Mouse (Mus musculus): ENCODE data around the gene Rufy2.

The Rufy2 gene

GRCm38 (mm10) chr10:62980039-62980954 is at the start of gene Rufy2:
Rufy2 (plus strand) TSS chr10:62980223.
- DNase-seq = peak; percentile 91

GRCm38 (mm10) chr10:62932381-62932780 is 47.6 kb upstream of the Rufy2 start:
- DNase-seq = no peak

DNA sequence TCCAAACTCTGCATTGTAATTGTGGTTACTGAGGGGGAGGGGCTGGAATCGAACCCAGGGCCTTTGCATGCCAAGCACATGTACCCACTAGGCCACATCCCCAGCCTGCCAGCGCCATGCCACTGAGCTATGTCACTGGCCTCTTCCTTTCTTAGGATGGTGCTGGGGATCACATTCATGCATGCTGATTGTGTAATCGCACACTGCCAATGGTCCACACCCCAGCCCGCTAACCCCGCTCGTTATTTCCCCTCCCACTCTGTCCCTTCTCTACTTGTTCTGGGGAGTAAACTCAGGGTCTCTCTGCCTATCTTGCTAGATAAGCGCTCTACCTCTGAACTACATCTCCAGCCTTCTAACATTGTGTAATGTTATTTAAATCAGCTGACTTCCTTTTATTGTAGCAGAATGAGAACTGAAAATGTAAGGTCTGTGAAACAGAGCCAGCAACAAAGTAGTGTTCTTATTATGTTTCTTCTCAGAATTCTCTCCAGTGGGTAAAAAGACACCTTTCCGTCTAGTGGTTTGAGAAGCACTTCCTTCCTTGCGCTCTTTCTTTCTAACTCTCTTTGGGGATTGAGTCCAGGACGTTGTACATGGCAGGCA is 34.9 kb upstream of the Rufy2 start:
- DNase-seq = no peak

DNA sequence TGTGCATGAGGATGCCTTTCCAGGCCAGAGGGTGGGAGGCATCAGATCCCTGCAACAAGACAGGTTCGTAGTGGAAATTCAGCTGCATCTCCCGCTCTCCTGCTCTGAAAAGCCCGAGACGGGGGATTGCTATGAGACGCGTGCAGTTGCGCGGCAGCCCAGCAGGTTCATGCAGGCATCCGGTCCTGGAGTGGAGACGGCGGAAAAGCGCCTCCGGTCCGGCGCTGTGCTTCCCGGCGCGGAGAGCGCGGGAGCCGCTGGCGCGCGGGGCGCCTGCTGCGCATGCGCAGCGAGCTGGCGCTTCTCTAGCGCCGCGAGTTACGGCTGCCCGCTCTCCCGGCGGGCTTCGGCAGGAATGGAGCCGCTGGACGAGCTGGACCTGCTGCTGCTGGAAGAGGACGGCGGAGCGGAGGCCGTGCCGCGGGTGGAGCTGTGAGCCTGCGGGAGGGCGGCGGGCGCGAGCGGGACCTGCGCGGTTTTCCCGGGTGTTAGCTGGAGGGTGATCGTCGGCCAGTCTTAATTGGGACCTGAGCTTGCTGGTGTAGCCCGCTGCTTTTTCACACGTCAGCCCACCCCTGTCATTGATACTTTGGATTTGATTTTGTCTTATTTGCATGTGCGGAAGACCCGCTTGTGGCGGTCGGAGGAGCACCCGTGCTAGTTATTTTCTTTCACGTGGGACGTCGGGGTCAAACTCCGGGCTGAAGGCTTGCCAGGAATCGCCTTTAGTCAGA is 33.1 kb upstream of the Rufy2 start, which contains the start of gene Dna2:
Gene Dna2, plus strand, starts transcription at position 289 of the 734 bp plus-strand sequence.
- DNase-seq = peak; percentile 77

DNA sequence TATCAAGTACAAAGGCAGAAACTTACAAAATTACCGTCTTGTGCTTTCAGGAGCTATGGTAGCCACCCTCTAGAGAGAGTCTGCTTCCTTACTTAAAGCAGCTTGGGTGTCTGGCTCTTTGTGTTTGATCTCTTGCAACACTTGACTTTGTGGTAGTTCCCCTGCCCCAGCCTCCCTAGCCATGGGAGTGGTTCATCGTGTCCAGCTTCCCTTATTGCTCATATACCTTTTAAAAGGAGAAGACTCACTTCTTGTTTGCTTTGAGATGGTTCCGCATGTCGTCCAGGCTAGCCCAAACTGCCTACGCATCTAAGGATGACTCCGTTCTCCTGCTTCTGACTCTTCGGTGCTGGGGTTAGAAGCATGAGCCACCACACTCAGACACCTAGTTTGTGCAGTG is 31.5 kb upstream of the Rufy2 start:
- no peak for DNase-seq

GRCm38 (mm10) chr10:62963956-62964355 is 16.1 kb upstream of the Rufy2 start:
- DNase-seq = no peak

GRCm38 (mm10) chr10:62965796-62966195 is 14.2 kb upstream of the Rufy2 start:
- DNase-seq = no peak

DNA sequence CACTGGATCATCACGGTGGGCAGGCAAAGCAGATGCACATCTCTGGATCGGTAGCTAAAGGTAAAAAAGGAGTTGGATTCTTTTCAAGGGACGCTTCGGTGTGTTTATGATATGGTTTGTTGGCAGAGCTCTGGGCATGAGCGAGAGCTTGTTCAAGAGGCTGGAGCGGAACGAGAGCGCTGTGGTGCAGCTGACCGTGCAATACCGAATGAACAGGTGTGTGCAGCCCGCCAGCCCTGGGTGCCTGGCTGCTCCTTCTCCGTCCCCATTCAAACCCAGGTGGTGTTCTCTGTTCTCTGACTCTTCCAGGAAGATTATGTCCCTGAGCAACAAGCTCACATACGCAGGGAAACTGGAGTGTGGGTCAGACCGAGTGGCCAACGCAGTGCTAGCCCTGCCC is 13.7 kb upstream of the Rufy2 start:
- DNase-seq = no peak

- peak; percentile 19 for DNase-seq
Measured at GRCm38 (mm10) chr10:62971821-62972220, 8.2 kb upstream of the Rufy2 start.

DNA sequence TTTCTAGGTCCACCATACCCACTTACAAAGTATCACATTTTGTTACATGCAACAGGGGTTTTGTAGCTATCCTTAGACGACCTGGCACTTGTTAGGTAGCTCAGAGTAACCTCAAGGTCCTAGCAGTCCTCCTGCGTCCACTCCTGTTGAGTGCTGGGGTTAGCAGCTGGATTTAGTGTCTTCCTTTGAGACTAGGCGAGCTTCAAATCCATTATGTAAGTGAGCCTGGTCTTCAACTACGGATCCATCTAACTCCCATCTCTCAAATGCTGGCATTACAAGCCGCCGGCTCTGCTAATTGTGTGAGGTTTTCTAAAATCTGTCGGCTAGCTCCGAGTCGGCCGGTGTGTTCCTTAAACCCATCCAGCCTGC is 370 bp upstream of the Rufy2 start:
- no peak for DNase-seq

GRCm38 (mm10) chr10:62984072-62984471 is 4.0 kb downstream of the Rufy2 start:
- DNase-seq = no peak

GRCm38 (mm10) chr10:62984495-62984894 is 4.5 kb downstream of the Rufy2 start:
- DNase-seq = no peak

DNA sequence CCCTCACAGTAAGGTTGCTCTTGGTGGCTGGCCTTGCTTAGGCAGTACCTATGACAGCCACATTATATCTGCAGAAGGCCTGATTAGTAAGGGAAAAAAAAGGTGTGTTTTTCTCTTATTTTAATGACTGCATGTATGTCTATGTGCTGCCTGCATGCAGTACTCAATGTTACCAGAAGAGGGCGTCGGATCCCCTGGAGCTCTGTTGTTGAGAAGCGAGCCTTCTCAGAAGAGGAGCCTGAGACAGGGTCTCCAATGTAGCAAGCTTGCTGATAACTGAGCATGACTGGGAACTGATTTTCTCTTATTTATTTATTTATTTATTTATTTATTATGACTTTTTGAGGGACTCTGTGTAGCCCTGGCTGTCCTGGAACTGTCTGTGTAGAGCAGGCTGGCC is 7.3 kb downstream of the Rufy2 start:
- DNase-seq = no peak

DNA sequence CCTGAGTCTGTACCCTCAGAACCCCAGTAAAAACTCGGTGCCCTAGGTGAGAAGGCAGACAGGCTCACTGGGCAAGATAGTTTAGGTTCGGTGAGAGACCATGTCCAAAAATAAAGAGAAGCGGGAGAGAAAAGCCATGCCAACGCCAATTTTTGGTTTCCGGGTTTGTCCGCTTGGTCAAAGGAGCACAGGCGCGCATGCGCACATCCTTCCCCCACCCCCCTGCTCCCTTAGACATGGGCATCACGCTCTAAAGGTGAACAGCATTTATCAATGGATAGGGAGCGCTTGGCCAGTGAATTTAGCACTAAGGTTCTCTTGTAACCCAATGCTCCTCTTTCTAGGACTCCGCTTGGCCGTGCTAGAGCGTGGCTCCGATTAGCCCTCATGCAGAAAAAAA is 10.6 kb downstream of the Rufy2 start:
- DNase-seq = no peak

DNA sequence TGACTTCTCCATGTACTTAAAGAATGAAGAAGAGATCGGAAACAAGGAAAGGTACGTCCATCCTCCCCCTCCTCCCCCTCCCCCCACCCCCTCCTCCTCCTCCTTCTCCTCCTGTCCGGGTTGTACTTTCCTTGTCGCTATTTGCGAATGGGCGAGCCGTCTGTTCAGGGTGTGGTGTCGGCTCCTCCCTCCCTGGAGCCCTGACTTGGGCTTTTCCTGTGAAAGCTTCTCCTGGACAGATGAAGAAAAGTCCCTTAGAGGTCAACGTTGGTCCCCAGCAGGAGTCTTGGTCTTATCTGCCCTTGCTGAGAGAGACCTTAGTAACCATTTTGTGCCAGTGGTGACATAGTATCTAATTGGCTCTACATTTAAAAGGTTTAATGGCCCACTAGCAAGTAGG is 14.0 kb downstream of the Rufy2 start:
- no peak for DNase-seq

DNA sequence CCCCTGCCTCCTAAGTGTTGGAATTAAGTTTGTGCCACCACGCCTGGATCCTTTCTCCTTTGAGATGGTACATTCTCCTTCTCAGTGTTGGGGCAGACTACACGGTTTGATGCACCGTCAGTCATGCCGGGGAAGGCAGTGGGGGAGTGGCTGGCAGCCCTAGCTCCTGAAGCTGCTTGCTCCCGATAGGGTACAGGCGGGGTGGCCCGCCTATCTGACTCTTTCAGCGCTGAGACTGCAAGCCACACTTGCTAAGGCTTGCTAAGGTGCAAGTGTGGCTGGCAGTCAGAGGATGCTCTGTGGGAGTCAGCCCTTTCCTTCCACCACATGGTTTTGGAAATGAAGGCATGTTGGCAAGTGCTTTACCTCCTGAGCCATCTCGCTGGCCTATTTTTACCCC is 20.6 kb downstream of the Rufy2 start:
- peak; percentile 32 for DNase-seq

GRCm38 (mm10) chr10:63003252-63003651 is 23.2 kb downstream of the Rufy2 start:
- DNase-seq = no peak

DNA sequence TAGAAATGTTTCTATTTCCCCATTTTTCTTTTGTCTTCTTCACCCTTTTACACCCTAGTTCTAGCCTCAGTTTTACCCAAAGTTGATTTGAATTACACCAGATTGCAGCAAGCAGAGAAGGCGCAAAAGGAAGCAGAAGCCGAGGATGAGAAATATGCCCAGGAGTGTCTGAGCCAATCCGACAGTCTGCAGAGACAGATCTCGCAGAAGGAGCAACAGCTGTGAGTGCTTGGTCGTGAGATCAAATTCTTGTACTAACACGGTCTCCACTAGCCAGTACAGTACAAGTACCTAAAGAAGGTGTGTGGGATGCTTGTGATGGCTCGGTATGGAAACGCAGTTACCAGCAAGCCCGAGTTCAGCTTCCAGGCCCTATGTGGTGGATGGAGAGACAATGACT is 24.5 kb downstream of the Rufy2 start:
- no peak for DNase-seq

- DNase-seq = no peak
Measured at GRCm38 (mm10) chr10:63008193-63008592, 28.2 kb downstream of the Rufy2 start.

DNA sequence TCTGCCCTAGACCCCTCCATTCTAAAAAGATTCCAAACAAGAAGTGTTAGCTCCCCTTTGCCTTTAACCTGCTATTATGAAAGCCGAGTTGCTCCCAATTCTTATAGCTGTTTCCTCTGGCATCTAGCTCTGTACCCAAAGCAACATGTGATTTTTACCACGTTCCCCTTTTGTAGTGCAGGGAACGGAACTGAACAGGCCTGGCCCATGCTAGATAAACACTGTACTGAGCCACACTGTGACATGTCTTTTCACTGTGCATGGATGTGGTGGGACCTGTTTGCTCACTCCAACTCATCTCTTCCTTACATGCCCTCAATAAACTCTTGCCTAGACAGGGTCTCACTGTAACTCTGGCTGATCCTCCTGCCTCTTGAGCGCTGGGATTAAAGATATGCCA is 30.2 kb downstream of the Rufy2 start:
- no peak for DNase-seq

- DNase-seq = no peak
Measured at GRCm38 (mm10) chr10:63011556-63011955, 31.5 kb downstream of the Rufy2 start.

- no peak for DNase-seq
Measured at GRCm38 (mm10) chr10:63013476-63013875, 33.5 kb downstream of the Rufy2 start.

GRCm38 (mm10) chr10:63014168-63014567 is 34.1 kb downstream of the Rufy2 start:
- DNase-seq = no peak

GRCm38 (mm10) chr10:63019304-63019703 is 39.3 kb downstream of the Rufy2 start:
- DNase-seq = no peak
